Mouse (Mus musculus): ENCODE results near the gene Ncmap. TPM values are rescaled to one million over a fixed set of nuclear protein-coding genes. Genes with fewer than 3 reads are reported as not detected.

The Ncmap gene
- polyA plus RNA-seq, 1 experiment: 0.96 TPM

DNA sequence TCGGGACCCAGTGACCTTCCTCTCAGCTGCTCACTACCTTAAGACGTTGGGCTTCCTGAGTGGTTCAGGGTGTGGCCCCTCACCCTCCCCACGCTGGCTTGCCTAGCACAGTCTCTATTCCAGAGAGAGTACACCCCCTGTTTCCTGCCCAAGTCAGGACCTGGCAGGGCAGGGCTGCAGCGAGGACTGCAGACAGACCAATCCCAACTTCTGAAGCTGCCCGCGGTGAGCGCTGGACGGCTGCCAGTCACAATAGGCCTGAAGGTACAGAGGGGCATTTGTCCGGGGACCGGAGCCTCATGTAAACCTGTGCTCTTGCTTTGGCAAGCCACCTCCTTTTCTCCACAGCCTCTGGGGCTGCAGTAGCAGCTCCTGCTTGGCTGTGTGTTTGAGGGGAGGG, 12.4 kb downstream of the Ncmap start:
- Histone ChIP-seq H3K27ac (ENCODE audit: insufficient read depth, low read length) (no peak overlapping the region), H3K4me3 (ENCODE audit: insufficient read depth, low read length) (no peak overlapping the region), H3K4me1 (ENCODE audit: control insufficient read depth, insufficient read depth, low read length) (no peaks in the 10 kb centered on the region)
- TF ChIP-seq CTCF (IDR thresholded peaks at IDR 0.05; ENCODE audit: extremely low read depth, insufficient read depth, low read length) (no peak), POLR2A (IDR thresholded peaks at IDR 0.05; ENCODE audit: extremely low read depth, insufficient read depth, low read length) (no peak)

GRCm38 (mm10) chr4:135382316-135382715, 15.7 kb downstream of the Ncmap start:
- no peak overlapping the region for H3K4me3 ChIP-seq (ENCODE audit: insufficient read depth, low read length)
- no peak overlapping the region for H3K27ac ChIP-seq (ENCODE audit: insufficient read depth, low read length)
- no peaks in the 10 kb centered on the region for H3K4me1 ChIP-seq (ENCODE audit: control insufficient read depth, insufficient read depth, low read length)
- TF ChIP-seq POLR2A (IDR thresholded peaks at IDR 0.05; ENCODE audit: extremely low read depth, insufficient read depth, low read length): no peak
- TF ChIP-seq CTCF (IDR thresholded peaks at IDR 0.05; ENCODE audit: extremely low read depth, insufficient read depth, low read length): peak; percentile 98

DNA sequence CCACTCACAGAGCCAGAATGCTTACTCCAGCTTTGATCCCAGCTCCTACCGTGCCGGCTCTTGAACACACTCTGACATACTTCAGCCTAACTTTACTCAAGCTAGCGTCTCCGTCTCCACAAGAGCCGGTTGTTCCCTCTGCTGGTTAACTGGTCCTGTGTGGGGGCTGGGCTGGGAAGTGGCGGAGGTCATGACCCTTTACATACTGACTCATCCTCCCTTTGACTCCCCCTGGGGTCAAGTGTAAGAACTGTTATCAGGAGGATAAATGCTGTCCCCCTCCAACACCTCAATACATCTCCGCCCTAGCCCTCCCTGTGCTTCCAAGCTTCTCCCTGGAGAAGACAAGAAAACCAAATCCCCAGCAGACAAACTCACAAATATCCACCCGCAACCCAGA, 16.7 kb downstream of the Ncmap start:
- no peak overlapping the region for H3K27ac ChIP-seq (ENCODE audit: insufficient read depth, low read length)
- no peaks in the 10 kb centered on the region for H3K4me1 ChIP-seq (ENCODE audit: control insufficient read depth, insufficient read depth, low read length)
- no peak overlapping the region for H3K4me3 ChIP-seq (ENCODE audit: insufficient read depth, low read length)
- no peak for TF ChIP-seq POLR2A (IDR thresholded peaks at IDR 0.05; ENCODE audit: extremely low read depth, insufficient read depth, low read length)
- TF ChIP-seq CTCF (IDR thresholded peaks at IDR 0.05; ENCODE audit: extremely low read depth, insufficient read depth, low read length): no peak

DNA sequence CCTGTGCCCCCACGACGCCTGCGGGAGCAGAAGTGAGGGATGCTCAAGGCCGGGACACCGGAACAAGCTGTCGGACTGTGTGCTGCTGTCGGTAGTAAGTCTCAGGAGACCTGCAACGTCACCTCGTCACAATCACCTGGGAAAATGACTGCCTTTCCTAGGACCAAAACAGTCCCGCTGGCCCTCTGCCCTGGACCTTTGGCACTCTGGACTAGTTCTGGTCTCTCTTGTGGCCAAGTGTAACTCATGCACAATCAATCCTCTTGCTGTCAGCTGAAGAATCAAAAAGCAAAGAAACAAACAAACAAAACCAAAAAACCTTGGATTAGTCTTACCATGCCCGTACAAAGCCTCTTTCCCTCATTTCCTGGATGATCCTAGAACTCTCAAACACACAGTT, 20.8 kb downstream of the Ncmap start:
- no peaks in the 10 kb centered on the region for H3K4me1 ChIP-seq (ENCODE audit: control insufficient read depth, insufficient read depth, low read length)
- TF ChIP-seq CTCF (IDR thresholded peaks at IDR 0.05; ENCODE audit: extremely low read depth, insufficient read depth, low read length): no peak
- no peak for TF ChIP-seq POLR2A (IDR thresholded peaks at IDR 0.05; ENCODE audit: extremely low read depth, insufficient read depth, low read length)
- H3K4me3 ChIP-seq (ENCODE audit: insufficient read depth, low read length): no peak overlapping the region

GRCm38 (mm10) chr4:135375444-135375843, 22.6 kb downstream of the Ncmap start:
- Histone ChIP-seq H3K4me1 (ENCODE audit: control insufficient read depth, insufficient read depth, low read length) (no peaks in the 10 kb centered on the region), H3K27ac (ENCODE audit: insufficient read depth, low read length) (no peak overlapping the region), H3K4me3 (ENCODE audit: insufficient read depth, low read length) (no peak overlapping the region)
- TF ChIP-seq CTCF (IDR thresholded peaks at IDR 0.05; ENCODE audit: extremely low read depth, insufficient read depth, low read length) (0 out of 2 replicates have a peak, but pooled peaks have one; percentile 5), POLR2A (IDR thresholded peaks at IDR 0.05; ENCODE audit: extremely low read depth, insufficient read depth, low read length) (no peak)

More for the DNA sequence above, 20.8 kb downstream of the Ncmap start:
- no peak overlapping the region for H3K27ac ChIP-seq (ENCODE audit: insufficient read depth, low read length)

GRCm38 (mm10) chr4:135373299-135373698, 24.7 kb downstream of the Ncmap start:
- Histone ChIP-seq H3K27ac (ENCODE audit: insufficient read depth, low read length) (no peak overlapping the region), H3K4me1 (ENCODE audit: control insufficient read depth, insufficient read depth, low read length) (no peaks in the 10 kb centered on the region)
- 0 out of 2 replicates have a peak, but pooled peaks have one; percentile 4 for TF ChIP-seq CTCF (IDR thresholded peaks at IDR 0.05; ENCODE audit: extremely low read depth, insufficient read depth, low read length)
- no peak for TF ChIP-seq POLR2A (IDR thresholded peaks at IDR 0.05; ENCODE audit: extremely low read depth, insufficient read depth, low read length)

DNA sequence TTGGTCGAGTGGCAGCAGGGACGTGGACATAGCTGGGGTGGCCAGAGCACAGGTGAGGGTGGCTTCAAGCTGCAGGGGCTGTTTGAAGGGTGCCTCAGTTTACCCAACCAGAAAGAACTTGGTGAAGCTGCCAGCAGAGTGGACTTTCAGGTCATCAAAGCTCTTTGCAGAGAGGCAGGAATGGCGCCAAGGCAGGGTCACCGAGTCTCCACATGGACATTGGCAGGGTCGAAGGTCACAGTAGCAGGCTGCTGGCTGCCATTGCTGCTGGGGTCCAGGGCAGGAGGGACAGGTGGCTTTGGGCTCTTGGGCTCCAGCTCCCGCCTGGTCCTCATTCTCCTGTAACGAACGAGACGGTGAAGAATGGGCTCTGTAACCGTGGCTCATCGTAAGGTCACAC, 27.7 kb downstream of the Ncmap start:
- TF ChIP-seq POLR2A (IDR thresholded peaks at IDR 0.05; ENCODE audit: extremely low read depth, insufficient read depth, low read length) (no peak), CTCF (IDR thresholded peaks at IDR 0.05; ENCODE audit: extremely low read depth, insufficient read depth, low read length) (no peak)
- H3K4me1 ChIP-seq (ENCODE audit: control insufficient read depth, insufficient read depth, low read length): no peaks in the 10 kb centered on the region
- H3K27ac ChIP-seq (ENCODE audit: insufficient read depth, low read length): no peak overlapping the region
- no peak overlapping the region for H3K4me3 ChIP-seq (ENCODE audit: insufficient read depth, low read length)

More at GRCm38 (mm10) chr4:135373299-135373698, 24.7 kb downstream of the Ncmap start:
- no peak overlapping the region for H3K4me3 ChIP-seq (ENCODE audit: insufficient read depth, low read length)

DNA sequence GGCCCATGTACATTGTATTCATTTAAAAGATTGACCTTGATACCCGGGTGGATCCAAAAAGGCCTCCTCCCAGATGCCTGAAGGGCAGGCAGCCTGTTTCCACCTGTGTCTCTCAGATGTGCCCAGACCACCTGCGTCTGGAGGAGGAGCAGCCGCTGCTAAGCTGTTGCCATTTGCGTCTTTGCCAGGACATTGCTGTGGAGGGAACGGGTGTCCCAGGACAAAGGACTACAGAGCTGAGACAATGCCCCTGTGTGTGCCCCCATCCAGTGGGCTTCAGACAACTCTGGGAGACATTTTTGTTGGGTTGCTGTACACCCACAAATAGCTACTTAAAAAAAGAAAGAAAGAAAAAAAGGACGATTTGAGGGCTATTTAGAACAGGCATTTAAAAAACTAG, 35.2 kb downstream of the Ncmap start:
- TF ChIP-seq POLR2A (IDR thresholded peaks at IDR 0.05; ENCODE audit: extremely low read depth, insufficient read depth, low read length): no peak
- TF ChIP-seq CTCF (IDR thresholded peaks at IDR 0.05; ENCODE audit: extremely low read depth, insufficient read depth, low read length): no peak
- Histone ChIP-seq H3K4me3 (ENCODE audit: insufficient read depth, low read length) (no peak overlapping the region), H3K4me1 (ENCODE audit: control insufficient read depth, insufficient read depth, low read length) (no peaks in the 10 kb centered on the region), H3K27ac (ENCODE audit: insufficient read depth, low read length) (0 out of 2 replicates have a peak overlapping the region, but pooled peaks have one; percentile 49)

DNA sequence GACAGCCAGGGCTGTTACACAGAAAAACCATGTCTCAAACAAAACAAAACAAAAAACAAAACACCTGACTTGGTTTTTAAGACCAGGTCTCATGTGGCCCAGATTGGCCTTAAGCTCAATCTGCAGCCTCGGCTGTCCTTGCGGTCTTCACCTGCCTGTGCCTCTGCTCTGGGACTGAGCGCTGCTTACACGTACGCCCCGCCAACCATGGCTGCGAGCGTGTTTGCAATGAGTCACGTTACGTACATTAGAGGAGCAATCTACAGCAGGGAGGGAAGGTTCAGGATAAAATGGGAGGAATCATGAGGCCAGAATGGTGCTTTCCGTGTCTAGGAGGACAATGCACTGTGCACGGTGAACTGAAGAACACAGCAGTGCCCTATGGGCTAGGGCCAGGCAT, 36.3 kb downstream of the Ncmap start:
- no peaks in the 10 kb centered on the region for H3K4me1 ChIP-seq (ENCODE audit: control insufficient read depth, insufficient read depth, low read length)
- no peak overlapping the region for H3K4me3 ChIP-seq (ENCODE audit: insufficient read depth, low read length)
- H3K27ac ChIP-seq (ENCODE audit: insufficient read depth, low read length): no peak overlapping the region
- TF ChIP-seq CTCF (IDR thresholded peaks at IDR 0.05; ENCODE audit: extremely low read depth, insufficient read depth, low read length) (no peak), POLR2A (IDR thresholded peaks at IDR 0.05; ENCODE audit: extremely low read depth, insufficient read depth, low read length) (no peak)

GRCm38 (mm10) chr4:135358736-135359135, 39.3 kb downstream of the Ncmap start:
- TF ChIP-seq CTCF (IDR thresholded peaks at IDR 0.05; ENCODE audit: extremely low read depth, insufficient read depth, low read length) (peak; percentile 61), POLR2A (IDR thresholded peaks at IDR 0.05; ENCODE audit: extremely low read depth, insufficient read depth, low read length) (no peak)
- no peak overlapping the region for H3K4me3 ChIP-seq (ENCODE audit: insufficient read depth, low read length)

More at GRCm38 (mm10) chr4:135358736-135359135, 39.3 kb downstream of the Ncmap start:
- no peaks in the 10 kb centered on the region for H3K4me1 ChIP-seq (ENCODE audit: control insufficient read depth, insufficient read depth, low read length)
- no peak overlapping the region for H3K27ac ChIP-seq (ENCODE audit: insufficient read depth, low read length)

Data from cortical plate, adult 2 months (tissue).